Mouse (Mus musculus) embryonic facial prominence, embryonic 11.5 days (tissue): Measurements from ENCODE around the gene Rem1. TPM values are rescaled to one million over a fixed set of nuclear protein-coding genes. Genes with fewer than 3 reads are reported as not detected.
"Not testable (repeated sequence)": the region's sequence is repeated elsewhere in the genome, so short reads cannot be mapped to it uniquely, and the experiment has no call there.

Experiments used
- ATAC-seq: fragments of 200-750 bp; cut with Nextera tagmentation; replicated peaks from 2 replicates; pipeline ENCODE4 v1.8.0; 2017; ENCODE audit warnings: low read depth; ENCODE audit not compliant: insufficient number of reproducible peaks, low FRiP score, low TSS enrichment
- DNase-seq: peaks from one replicate; pipeline ENCODE4 v3.0.0-alpha.2; 2015; ENCODE audit warnings: low spot score
- H3K27ac ChIP-seq: fragments of 300-500 bp; sonication (generic); replicated peaks from 2 replicates; pipeline ENCODE4 v1.5.1; 2014; ENCODE audit warnings: mild to moderate bottlenecking, low read depth, low read length, control low read depth
- H3K27me3 ChIP-seq: fragments of 300-500 bp; sonication (generic); 2 replicates; pipeline ENCODE4 v1.6.1; 2014; ENCODE audit warnings: mild to moderate bottlenecking, low read length, moderate library complexity, mixed read lengths; ENCODE audit not compliant: control insufficient read depth, insufficient read depth
- H3K36me3 ChIP-seq: fragments of 300-500 bp; sonication (generic); replicated peaks from 2 replicates; pipeline ENCODE4 v1.6.1; 2014; ENCODE audit warnings: low read depth, mild to moderate bottlenecking, low read length, moderate library complexity, mixed read lengths; ENCODE audit not compliant: control insufficient read depth, insufficient read depth
- H3K4me1 ChIP-seq: fragments of 300-500 bp; sonication (generic); 2 replicates; pipeline ENCODE4 v1.6.1; 2014; ENCODE audit warnings: low read length, mixed read lengths; ENCODE audit not compliant: control insufficient read depth, insufficient read depth
- H3K4me2 ChIP-seq: fragments of 300-500 bp; sonication (generic); 2 replicates; pipeline ENCODE4 v1.6.1; 2014; ENCODE audit warnings: low read depth, mild to moderate bottlenecking, control low read depth, low read length, moderate library complexity
- H3K4me3 ChIP-seq: fragments of 300-500 bp; sonication (generic); 2 replicates; pipeline ENCODE4 v1.5.1; 2014; ENCODE audit warnings: low read depth, low read length, control low read depth
- H3K9ac ChIP-seq: fragments of 300-500 bp; sonication (generic); replicated peaks from 2 replicates; pipeline ENCODE4 v1.6.1; 2014; ENCODE audit warnings: mild to moderate bottlenecking, control low read depth, low read length
- H3K9me3 ChIP-seq: fragments of 300-500 bp; sonication (generic); replicated peaks from 2 replicates; pipeline ENCODE4 v1.6.1; 2016; ENCODE audit warnings: mild to moderate bottlenecking, low read length, inconsistent platforms, mixed read lengths; ENCODE audit not compliant: control insufficient read depth
- WGBS: fragments of 180-500 bp; shearing (Covaris S2); extraction: QIAGEN DNeasy Blood & Tissue Kit; methylation state at CpG from one replicate; pipeline ENCODE4 v1.1.7; 2014; 5-methylcytosine and 5-hydroxymethylcytosine counted together
- polyA plus RNA-seq: library from polyadenylated mRNA; unstranded; fragments of >200 nt; fragmentation: Nextera tagmentation; extraction: Ambion mirVana; gene quantifications from 2 replicates; pipeline ENCODE4 v1.2.1, GENCODE M21; 2014

The Rem1 gene
- polyA plus RNA-seq, 1 experiment from 2014 or later = 0.36 TPM

- Histone ChIP-seq H3K27me3 (no peaks in the 10 kb centered on the region), H3K27ac (no peak overlapping the region), H3K4me3 (no peak overlapping the region), H3K9ac (no peak overlapping the region), H3K4me1 (no peaks in the 10 kb centered on the region), H3K9me3 (no peaks in the 10 kb centered on the region), H3K4me2 (no peak overlapping the region), H3K36me3 (no peaks in the 10 kb centered on the region)
- WGBS = 66% methylated on average over 10 of the region's 10 CpGs
- no peak for DNase-seq
- ATAC-seq = no peak
These were observed 26.3 kb downstream of the Rem1 start for GRCm38 (mm10) chr2:152652901-152653620.

GRCm38 (mm10) chr2:152653874-152654715 lies 27.3 kb downstream of the Rem1 start:
- peak; percentile 35 for DNase-seq
- H3K4me1 ChIP-seq = no peaks in the 10 kb centered on the region
- H3K27me3 ChIP-seq = no peaks in the 10 kb centered on the region
- no peak overlapping the region for H3K27ac ChIP-seq
- no peak for ATAC-seq
- no peaks in the 10 kb centered on the region for H3K36me3 ChIP-seq
- H3K4me3 ChIP-seq = no peak overlapping the region
- WGBS = 52% methylated on average over 14 of the region's 14 CpGs
- H3K4me2 ChIP-seq = no peak overlapping the region
- no peak overlapping the region for H3K9ac ChIP-seq
- no peaks in the 10 kb centered on the region for H3K9me3 ChIP-seq

- Histone ChIP-seq H3K4me1 (no peaks in the 10 kb centered on the region), H3K36me3 (no peaks in the 10 kb centered on the region), H3K4me3 (no peak overlapping the region), H3K9ac (no peak overlapping the region), H3K9me3 (no peaks in the 10 kb centered on the region), H3K27me3 (no peaks in the 10 kb centered on the region), H3K4me2 (no peak overlapping the region), H3K27ac (no peak overlapping the region)
- DNase-seq (peak; percentile 28), ATAC-seq (no peak)
- WGBS = 57% methylated on average over 10 of the region's 10 CpGs
These were observed 30.6 kb downstream of the Rem1 start for GRCm38 (mm10) chr2:152657398-152657797.

GRCm38 (mm10) chr2:152661163-152661562 lies 34.4 kb downstream of the Rem1 start:
- ATAC-seq (no peak), DNase-seq (no peak)
- 79% methylated on average over 6 of the region's 6 CpGs for WGBS
- Histone ChIP-seq H3K4me1 (no peaks in the 10 kb centered on the region), H3K36me3 (no peaks in the 10 kb centered on the region), H3K9ac (no peak overlapping the region), H3K9me3 (no peaks in the 10 kb centered on the region), H3K27me3 (no peaks in the 10 kb centered on the region), H3K4me2 (no peak overlapping the region), H3K4me3 (no peak overlapping the region), H3K27ac (no peak overlapping the region)

GRCm38 (mm10) chr2:152666191-152666590 lies 39.4 kb downstream of the Rem1 start:
- H3K27ac ChIP-seq, H3K4me2 ChIP-seq, H3K9ac ChIP-seq, ATAC-seq, DNase-seq, H3K36me3 ChIP-seq, H3K4me3 ChIP-seq, H3K9me3 ChIP-seq, H3K27me3 ChIP-seq, H3K4me1 ChIP-seq: not testable (repeated sequence)
- WGBS = 81% methylated on average over 3 of the region's 3 CpGs

- peak within 1 kb of the TSS; percentile 98 for H3K9ac ChIP-seq
- peak; percentile 73 for ATAC-seq
- WGBS = 1% methylated on average over 35 of the region's 35 CpGs
These were observed 42.5 kb downstream of the Rem1 start, which contains the start of gene H13 for GRCm38 (mm10) chr2:152669256-152669638. TSS of gene H13 (plus strand) at chr2:152669461.

GRCm38 (mm10) chr2:152669639-152670484 lies 43.1 kb downstream of the Rem1 start:
- peak; percentile 78 for DNase-seq
- WGBS = under 1% methylated on average over 46 of the region's 46 CpGs
- H3K4me2 ChIP-seq = peak overlapping the region; percentile 79
- H3K27ac ChIP-seq = peak overlapping the region; percentile 92
- H3K4me3 ChIP-seq = peak overlapping the region; percentile 98
- H3K9ac ChIP-seq = peak overlapping the region; percentile 98
- peaks cover 7% of the 10 kb centered on the region for H3K4me1 ChIP-seq
- H3K36me3 ChIP-seq = no peaks in the 10 kb centered on the region
- no peaks in the 10 kb centered on the region for H3K9me3 ChIP-seq
- H3K27me3 ChIP-seq = no peaks in the 10 kb centered on the region
- ATAC-seq = peak; percentile 81

More at GRCm38 (mm10) chr2:152669256-152669638, 42.5 kb downstream of the Rem1 start, which contains the start of gene H13:
- Histone ChIP-seq H3K27me3 (no peaks in the 10 kb centered on the region), H3K4me2 (peak within 1 kb of the TSS; percentile 79), H3K27ac (peak within 1 kb of the TSS; percentile 92), H3K4me1 (peaks cover 7% of the 10 kb centered on the region), H3K36me3 (no peaks in the 10 kb centered on the region), H3K4me3 (peak within 1 kb of the TSS; percentile 98), H3K9me3 (no peaks in the 10 kb centered on the region)
- DNase-seq = peak; percentile 97
